Mouse (Mus musculus) spleen, adult 2 months (tissue): ENCODE data around the gene Capn10. TPM values are rescaled to one million over a fixed set of nuclear protein-coding genes. Genes with fewer than 3 reads are reported as not detected.
"Not testable (repeated sequence)": the region's sequence is repeated elsewhere in the genome, so short reads cannot be mapped to it uniquely, and the experiment has no call there.

Source experiments
- DNase-seq, 2 experiments: peaks; one replicate each; pipeline versions ENCODE4 v3.0.0 to v3.0.0-alpha.2; 2012 to 2021; ENCODE audit warnings: low spot score in 2 of 2, low read depth in 1 of 2
- H3K27ac ChIP-seq: fragments of 200-500 bp; 2 replicates; pipeline ENCODE4 v1.5.1; 2012; ENCODE audit warnings: low read length, inconsistent platforms; ENCODE audit not compliant: insufficient read depth
- H3K27me3 ChIP-seq: fragments of 200-500 bp; 2 replicates; pipeline ENCODE4 v1.6.1; 2012; ENCODE audit warnings: mild to moderate bottlenecking, moderate library complexity, low read length, inconsistent platforms; ENCODE audit not compliant: control insufficient read depth, insufficient read depth
- H3K36me3 ChIP-seq: fragments of 200-500 bp; 2 replicates; pipeline ENCODE4 v1.6.1; 2012; ENCODE audit warnings: mild to moderate bottlenecking, low read length, inconsistent platforms; ENCODE audit not compliant: control insufficient read depth, insufficient read depth
- H3K4me1 ChIP-seq: fragments of 200-500 bp; 2 replicates; pipeline ENCODE4 v1.6.1; 2011; ENCODE audit warnings: inconsistent platforms; ENCODE audit not compliant: control insufficient read depth, insufficient read depth, insufficient read length
- H3K4me3 ChIP-seq: fragments of 200-500 bp; 2 replicates; pipeline ENCODE4 v1.5.1; 2011; ENCODE audit warnings: mild to moderate bottlenecking, inconsistent platforms; ENCODE audit not compliant: insufficient read depth, insufficient read length; ENCODE audit errors: extremely low read depth
- CTCF ChIP-seq: fragments of 200-500 bp; IDR thresholded peaks from 2 replicates; pipeline ENCODE4 v1.5.1; 2011; ENCODE audit warnings: mild to moderate bottlenecking, inconsistent platforms; ENCODE audit not compliant: insufficient read depth, insufficient read length, insufficient replicate concordance; ENCODE audit errors: extremely low read depth
- POLR2A ChIP-seq: fragments of 200-500 bp; IDR thresholded peaks from 2 replicates; pipeline ENCODE4 v1.6.1; 2011; ENCODE audit warnings: low read depth, low read length, inconsistent platforms
- WGBS: fragments of 180-500 bp; shearing (Covaris S2); methylation state at CpG from one replicate; pipeline ENCODE4 v1.1.7; 2018; 5-methylcytosine and 5-hydroxymethylcytosine counted together
- polyA plus RNA-seq: library from polyadenylated mRNA; depleted of rRNA; stranded (reverse); fragments of >200 nt; gene quantifications from 2 replicates; pipeline ENCODE4 v1.2.3, GENCODE M21; 2012

Gene Capn10
- polyA plus RNA-seq, 1 experiment: 14.3 TPM

DNA sequence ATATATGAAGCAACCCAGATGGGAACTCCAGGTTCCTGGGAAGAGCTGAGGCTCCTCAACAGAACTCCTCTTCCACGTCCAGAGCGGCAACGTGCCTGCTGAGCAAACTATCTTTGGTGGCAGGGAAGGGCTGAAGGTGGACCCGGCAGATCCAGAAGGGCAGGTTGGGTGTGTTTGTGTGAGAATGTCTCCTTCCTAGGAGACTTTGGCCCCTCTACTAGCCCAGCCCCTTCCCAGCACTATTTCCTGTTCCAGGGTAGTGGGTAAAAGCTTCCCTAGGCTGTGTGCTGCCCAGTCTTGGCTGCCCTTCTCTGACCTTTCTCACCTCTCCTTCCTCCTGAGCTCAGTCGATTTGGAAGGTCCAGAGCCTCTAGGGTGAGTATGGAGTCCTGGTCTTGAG is 16.4 kb downstream of the Capn10 start, which contains the start of gene Gpr35:
Gpr35 (plus strand) TSS at position 259 of the 400 bp plus-strand sequence.
- no peak for DNase-seq
- no peak within 1 kb of the TSS for H3K27ac ChIP-seq

GRCm38 (mm10) chr1:92953641-92954040 is 19.5 kb downstream of the Capn10 start:
- 70% methylated on average over 2 of the region's 2 CpGs for WGBS
- Histone ChIP-seq H3K36me3 (no peaks in the 10 kb centered on the region), H3K4me3 (no peak overlapping the region), H3K27ac (no peak overlapping the region), H3K4me1 (no peaks in the 10 kb centered on the region), H3K27me3 (no peaks in the 10 kb centered on the region)
- TF ChIP-seq POLR2A (no peak), CTCF (no peak)
- no peak for DNase-seq

More for the DNA sequence above, 16.4 kb downstream of the Capn10 start, which contains the start of gene Gpr35:
- Histone ChIP-seq H3K4me1 (no peaks in the 10 kb centered on the region), H3K36me3 (peaks cover 4% of the 10 kb centered on the region; the same call in 1 of the 2 replicates), H3K4me3 (no peak within 1 kb of the TSS), H3K27me3 (no peaks in the 10 kb centered on the region)
- 71% methylated on average over 5 of the region's 5 CpGs for WGBS
- no peak for TF ChIP-seq CTCF
- TF ChIP-seq POLR2A: no peak

- not testable (repeated sequence) for H3K4me3 ChIP-seq, H3K4me1 ChIP-seq, H3K27ac ChIP-seq, H3K27me3 ChIP-seq, H3K36me3 ChIP-seq
- DNase-seq: peak in 1 of 2 experiments; percentile 57
- WGBS: 4% methylated on average over 11 of the region's 11 CpGs
Measured at GRCm38 (mm10) chr1:92956571-92957335, 22.6 kb downstream of the Capn10 start.

DNA sequence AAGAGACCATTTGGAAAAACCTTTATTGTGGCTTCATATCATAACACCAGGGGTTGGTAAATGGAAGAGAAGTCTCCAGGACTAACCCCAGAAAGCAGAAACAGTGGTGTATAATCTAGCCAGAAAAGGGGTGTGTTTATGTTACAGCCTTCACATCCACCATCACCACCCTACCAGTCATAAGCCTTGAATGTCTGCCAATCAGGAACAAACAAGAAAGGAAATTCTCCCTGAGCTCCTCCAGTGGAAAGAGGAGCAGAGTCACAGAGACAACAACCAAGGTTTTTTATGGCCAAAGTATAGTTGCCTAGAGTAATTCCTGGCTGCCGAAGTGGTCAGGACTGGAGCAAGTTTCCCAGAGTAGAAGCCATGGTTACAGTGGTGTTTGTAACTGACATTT is 24.8 kb downstream of the Capn10 start:
- H3K4me3 ChIP-seq: no peak overlapping the region
- WGBS: 97% methylated on average over 1 of the region's 1 CpGs
- no peaks in the 10 kb centered on the region for H3K4me1 ChIP-seq
- no peaks in the 10 kb centered on the region for H3K27me3 ChIP-seq
- DNase-seq: no peak
- no peaks in the 10 kb centered on the region for H3K36me3 ChIP-seq
- H3K27ac ChIP-seq: no peak overlapping the region
- TF ChIP-seq CTCF (no peak), POLR2A (no peak)

DNA sequence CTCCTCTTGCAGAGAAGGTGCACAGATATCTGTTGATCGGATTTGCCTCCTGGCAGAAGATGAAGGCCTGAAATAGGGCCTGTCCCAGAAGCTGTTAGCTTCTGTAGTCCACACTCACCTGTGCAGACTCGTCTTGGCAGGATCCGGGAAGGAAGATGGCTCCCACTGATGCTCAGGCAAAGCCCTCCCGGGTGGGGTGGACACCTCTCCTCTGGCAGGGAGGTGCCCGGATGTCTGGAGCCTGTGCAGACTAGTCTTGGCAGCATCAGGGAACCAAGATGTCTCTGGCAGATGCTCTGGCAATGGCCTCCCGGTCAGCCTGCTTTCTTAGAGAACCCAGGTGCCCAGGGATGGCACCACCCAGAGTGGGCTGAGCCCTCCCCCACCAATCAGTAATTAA is 36.6 kb downstream of the Capn10 start:
- H3K36me3 ChIP-seq, H3K27ac ChIP-seq, H3K4me3 ChIP-seq, H3K4me1 ChIP-seq, H3K27me3 ChIP-seq, DNase-seq: not testable (repeated sequence)
- WGBS: 91% methylated on average over 6 of the region's 6 CpGs

DNA sequence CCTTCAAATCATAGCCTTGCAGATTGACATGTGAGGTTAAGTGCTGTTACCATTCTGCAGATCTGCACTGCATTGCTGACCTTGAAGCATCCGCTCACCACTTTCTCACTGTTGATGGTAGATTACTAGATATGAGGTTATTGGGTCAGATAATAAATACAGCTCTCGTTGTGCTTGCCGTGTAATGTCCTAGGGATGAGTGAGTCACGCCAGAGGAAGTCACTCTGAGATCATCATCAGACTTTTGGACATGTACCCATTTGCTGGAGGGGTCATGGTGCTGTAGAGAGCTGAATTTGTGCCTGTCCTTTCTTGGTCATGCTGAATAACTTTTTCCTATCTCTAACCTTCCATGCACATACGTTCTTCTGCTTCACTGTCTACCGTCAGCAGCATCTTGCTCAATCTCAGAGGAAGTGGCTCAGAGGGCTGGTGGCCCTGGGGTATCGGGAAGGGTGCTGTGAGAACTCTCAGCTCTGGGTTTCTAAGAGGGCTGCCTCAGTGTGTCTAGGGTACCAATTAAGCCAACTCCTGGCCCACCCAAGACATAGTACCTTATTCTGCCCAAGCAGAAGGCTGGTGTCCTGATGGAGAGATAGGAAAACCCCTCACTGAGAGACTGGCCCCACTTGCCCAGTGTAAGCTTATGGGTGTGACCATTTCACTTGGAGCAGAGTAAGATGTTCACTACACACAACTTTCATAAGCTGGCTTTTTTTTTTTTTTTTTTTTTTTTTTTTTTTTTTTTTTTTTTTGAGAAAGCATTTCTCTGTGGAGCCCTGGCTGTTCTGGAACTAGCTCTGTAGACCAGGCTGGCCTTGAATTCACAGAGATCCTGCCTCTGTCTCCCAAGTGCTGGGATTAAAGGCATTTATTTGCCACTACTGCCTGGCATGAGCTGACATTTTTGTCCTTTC is 38.0 kb downstream of the Capn10 start:
- no peak for TF ChIP-seq POLR2A
- TF ChIP-seq CTCF: no peak
- no peaks in the 10 kb centered on the region for H3K4me1 ChIP-seq
- 58% methylated on average over 7 of the region's 7 CpGs for WGBS
- H3K4me3 ChIP-seq: no peak overlapping the region
- no peak for DNase-seq
- no peaks in the 10 kb centered on the region for H3K27me3 ChIP-seq
- no peaks in the 10 kb centered on the region for H3K36me3 ChIP-seq
- peak overlapping the region; percentile 38 for H3K27ac ChIP-seq

GRCm38 (mm10) chr1:92972854-92973253 is 38.7 kb downstream of the Capn10 start:
- Histone ChIP-seq H3K4me1 (no peaks in the 10 kb centered on the region), H3K4me3 (no peak overlapping the region), H3K27ac (peak overlapping the region; percentile 38), H3K36me3 (no peaks in the 10 kb centered on the region), H3K27me3 (no peaks in the 10 kb centered on the region)
- WGBS: 4% methylated on average over 1 of the region's 1 CpGs
- peak; percentile 17 to 38 for DNase-seq
- no peak for TF ChIP-seq CTCF
- no peak for TF ChIP-seq POLR2A
